Mouse (Mus musculus) frontal cortex, postnatal 36 days (tissue): Measurements from ENCODE around the gene Lrp10.

Experiments used
- DNase-seq, 2 experiments: peaks; one replicate each; pipeline ENCODE4 v3.0.0; 2022; ENCODE audit warnings: low spot score in 2 of 2

Gene Lrp10

DNA sequence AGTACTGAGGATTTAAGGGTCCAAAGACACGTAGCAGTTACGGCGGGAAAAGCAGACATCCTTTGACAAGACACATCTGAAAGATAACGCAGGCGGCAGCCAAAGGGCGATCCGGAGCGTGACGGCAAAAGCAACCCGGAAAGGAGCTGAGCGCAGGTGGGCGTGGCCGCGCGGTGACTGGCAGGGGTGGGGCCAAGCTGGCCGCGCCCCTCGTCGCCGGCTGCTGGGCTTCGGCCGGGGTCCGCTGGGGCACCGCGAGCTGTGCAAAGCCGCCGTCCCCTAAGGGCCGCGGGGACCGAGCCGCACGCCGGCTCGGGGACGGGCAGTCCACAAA lies at the start of gene Lrp10:
TSS of gene Lrp10 (plus strand) at position 179 of the 334 bp plus-strand sequence.
- DNase-seq: peak; percentile 81 to 82

DNA sequence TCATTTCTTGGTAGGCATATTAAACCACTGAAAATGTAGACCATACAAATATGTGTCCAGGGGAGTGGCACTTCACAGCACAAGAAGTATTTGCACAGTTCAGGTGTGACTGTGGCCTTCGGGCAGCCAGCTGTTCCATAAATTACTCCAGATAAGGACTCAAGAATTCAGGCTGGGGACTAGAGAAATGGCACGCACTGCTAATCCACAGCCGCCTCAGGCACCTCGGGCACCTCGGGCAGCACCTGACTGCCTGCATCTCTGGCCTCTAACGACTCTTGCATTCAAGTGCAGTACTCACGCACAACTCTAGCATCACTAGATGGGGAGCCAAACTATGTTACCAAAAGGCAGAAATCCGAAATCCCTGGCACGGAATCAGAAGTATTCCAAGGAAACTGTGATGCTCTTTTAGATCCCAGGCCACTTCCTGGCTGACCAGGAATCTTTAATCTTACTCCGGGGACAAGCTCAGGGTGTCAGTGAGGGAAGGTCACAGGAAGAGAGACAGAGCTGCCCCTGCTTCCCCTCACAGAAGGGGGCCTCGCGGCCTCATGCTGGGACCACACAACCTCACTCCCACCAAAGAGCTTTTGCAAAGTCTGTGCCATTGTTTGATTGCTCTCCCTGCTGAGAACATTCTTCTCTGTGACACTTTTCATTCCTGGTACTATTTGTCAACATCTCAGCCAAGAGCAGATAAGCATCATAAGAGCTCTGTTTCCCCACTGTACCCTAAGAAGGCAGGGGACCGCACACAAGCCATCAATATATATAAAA lies 48.5 kb upstream of the Lrp10 start:
- DNase-seq: no peak

- DNase-seq: no peak
Observed at GRCm38 (mm10) chr14:54416229-54416775, 47.6 kb upstream of the Lrp10 start.

DNA sequence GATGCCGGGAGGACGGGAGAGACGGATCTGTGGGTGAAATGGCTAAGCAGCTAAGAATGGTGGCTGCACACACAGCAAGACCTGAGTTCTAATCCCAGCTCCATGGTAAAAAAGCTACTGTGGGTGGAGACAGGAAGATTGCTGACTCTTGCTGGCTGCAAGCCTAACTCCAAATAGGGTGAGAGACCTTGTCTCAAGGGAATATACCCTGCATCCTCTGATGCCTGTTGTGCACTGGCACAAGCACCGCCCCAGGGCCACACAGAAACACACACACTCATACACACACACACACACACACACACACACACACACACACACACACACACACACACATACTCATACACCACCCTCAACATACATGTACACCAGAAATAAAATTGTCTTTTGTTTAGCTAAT lies 47.1 kb upstream of the Lrp10 start:
- no peak for DNase-seq

DNA sequence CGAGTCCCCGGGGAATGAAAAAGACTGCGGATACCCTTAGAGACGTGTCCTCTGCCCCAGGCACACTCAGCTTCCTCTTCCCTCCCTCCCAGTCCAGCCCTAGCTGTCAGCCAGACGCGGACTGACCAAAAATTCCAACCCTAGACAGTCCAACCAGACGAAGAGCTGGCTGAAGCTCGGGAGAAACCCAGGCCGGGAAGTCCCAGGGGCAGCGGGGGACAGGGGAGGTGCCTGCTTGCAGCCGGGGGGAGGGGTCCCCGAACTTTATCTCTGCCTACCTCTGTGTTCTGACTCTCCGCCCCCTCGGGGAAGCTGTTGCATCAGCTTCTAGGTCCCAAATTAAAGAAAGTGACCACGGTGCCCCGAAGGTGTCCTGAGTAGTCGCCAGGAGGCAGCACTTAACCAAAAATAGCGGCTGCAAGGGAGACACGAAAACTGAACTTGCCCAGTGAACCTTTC lies 46.3 kb upstream of the Lrp10 start, which contains the start of gene Slc7a7:
TSS of gene Slc7a7 (minus strand) at position 158 of the 459 bp plus-strand sequence.
- DNase-seq: no peak

- DNase-seq: no peak
Observed at GRCm38 (mm10) chr14:54421014-54421413, 42.9 kb upstream of the Lrp10 start.

DNA sequence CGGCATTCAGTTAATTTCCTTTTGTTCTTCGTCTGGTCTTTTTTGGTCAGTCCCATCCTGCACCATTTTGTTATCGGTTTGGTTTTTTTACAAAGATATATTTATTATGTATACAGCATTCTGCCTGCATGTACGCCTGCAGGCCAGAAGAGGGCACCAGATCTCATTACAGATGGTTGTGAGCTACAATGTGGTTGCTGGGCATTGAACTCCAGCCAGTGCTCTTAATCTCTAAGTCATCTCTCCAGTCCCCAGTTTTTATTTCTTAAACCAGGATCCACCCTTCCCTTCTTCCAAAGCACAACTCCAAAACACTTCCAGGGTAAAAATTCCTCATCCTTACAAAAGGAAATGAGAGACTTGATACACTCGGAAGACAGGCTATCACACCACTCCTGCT lies 40.5 kb upstream of the Lrp10 start:
- DNase-seq: no peak

DNA sequence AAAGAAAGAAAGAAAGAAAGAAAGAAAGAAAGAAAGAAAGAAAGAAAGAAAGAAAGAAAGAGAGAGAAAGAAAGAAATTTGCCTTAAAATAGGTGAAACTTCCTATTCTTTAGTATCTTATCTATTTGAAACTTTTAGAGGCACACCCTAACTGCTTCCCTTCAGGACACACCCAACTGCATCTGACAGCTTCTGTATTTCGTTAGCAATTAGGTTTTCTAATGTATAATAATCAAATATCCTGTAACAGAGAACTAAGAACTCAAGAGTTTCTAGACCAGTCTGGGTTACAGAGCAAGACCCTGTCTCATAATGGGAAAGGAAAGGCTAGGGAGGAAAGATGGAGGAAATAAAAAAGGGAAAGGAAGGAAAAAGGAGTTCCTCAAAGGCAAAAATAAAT lies 39.3 kb upstream of the Lrp10 start:
- no peak for DNase-seq

GRCm38 (mm10) chr14:54425540-54425939 lies 38.4 kb upstream of the Lrp10 start:
- DNase-seq: no peak

DNA sequence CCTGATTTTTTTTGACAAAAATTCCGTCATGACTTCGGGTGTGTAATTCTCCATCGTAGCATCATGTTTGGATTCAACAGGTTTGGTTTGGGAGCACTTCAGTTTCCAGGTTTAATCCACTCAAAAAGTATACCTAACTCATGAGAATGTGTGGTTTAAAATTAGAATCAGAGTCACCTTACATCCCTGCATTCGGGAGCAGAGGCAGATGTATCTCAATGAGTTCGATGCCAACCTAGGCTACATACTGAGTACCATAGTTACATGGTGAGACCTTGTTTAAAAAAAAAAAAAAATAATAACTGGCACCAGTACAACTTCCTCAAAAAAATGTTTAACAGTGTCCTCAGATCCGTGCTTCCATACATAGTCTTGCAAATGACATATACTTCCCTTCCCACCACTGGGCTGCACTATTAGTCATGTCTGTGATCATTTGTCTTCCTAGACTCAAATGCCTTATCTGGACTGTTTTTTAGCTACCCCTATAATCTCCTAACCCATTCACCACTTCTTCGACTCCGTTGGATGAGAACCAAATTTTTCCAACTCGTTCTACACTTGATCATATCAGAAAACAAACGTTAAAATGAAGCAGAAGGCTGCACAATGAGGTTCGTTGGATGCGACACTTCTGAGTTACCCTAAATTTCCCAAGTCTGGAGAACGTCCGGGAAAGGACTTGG lies 37.8 kb upstream of the Lrp10 start:
- no peak for DNase-seq

DNA sequence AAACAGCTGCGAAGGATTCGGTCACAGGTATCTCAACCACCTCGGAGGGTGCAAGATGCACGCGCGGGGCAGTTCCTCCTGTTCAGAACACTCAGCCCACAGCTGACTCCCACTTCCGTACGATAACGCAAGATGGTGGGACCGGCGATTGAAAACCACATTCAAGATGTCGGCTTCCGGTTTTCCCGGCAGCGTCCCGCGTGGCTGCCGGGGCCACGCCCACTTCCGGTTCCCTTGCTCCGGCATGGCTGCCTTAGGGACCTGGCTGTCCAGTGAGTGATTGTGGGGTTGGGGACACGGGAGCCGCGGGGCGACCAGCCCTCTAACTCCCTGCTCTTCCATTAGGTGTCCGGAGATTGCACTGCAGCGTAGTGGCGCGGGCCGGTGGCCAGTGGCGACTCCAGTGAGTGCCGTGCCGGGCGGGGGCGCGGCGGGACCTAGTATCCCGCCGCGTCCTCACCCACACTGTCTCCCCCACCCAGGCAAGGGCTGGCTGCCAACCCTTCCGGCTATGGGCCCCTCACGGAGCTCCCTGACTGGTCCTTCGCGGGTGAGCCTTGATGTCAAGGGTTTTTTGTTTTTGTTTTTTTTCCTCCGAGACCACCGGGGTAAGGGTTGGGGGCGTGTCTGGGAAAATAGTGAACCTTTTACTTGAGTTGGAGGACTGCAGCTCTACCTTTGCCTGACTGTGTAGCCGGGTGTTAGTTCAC lies 37.1 kb upstream of the Lrp10 start, which contains the start of gene Mrpl52:
TSS of gene Mrpl52 (plus strand) at position 221 of the 710 bp plus-strand sequence.
- peak; percentile 91 to 94 for DNase-seq

GRCm38 (mm10) chr14:54427696-54428095 lies 36.2 kb upstream of the Lrp10 start:
- no peak for DNase-seq

DNA sequence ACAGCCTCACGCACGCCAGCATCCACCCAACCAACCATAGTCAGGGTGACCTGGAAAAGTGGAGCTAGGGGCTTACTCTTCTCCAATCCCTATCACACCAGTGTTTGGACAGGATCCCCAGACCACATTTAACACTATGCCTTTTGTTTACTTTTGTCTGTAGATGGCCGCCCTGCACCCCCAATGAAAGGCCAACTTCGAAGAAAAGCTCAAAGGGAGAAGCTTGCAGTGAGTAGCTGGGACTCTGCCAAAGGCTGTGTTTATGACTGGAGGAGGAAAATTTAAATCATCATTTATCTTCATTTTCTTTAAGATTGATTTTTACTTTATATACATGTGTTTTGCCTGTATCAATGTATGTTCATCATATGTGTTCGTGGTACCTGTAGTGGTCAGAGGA lies 35.5 kb upstream of the Lrp10 start:
- DNase-seq: no peak

DNA sequence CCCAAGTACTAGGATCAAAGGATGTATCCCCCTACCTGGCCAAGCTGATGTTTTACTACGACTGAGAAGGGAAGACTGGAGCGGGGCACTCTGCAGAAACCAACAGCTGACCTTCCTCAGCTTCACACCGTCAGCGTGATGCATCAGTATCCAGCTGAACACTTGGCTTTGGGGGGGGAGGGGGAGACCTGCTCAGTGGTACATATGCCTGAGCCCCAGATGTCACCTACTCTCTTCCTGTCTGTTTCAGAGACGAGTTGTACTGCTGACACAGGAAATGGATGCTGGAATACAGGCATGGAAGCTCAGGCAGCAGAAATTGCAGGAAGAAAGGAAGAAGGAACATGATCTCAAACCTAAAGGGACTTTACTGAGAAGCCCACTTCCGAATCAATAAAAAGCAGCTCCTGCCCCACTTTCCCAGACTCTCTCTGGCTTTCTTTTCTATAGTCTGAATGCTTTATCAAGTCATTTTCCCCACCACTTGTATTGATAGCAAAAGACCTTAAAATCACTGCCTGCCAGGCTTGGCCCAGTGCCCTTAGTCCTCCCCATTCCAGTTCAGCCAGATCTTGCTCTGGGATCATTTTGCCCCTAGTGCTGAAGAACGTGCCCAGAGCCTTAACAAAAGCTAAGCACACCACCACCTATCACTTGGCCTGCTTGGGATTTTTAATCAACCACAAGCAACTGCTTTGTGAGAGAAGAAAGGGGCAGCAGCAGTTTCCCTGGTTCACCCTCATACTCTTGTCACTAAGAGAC lies 34.4 kb upstream of the Lrp10 start:
- no peak for DNase-seq

DNA sequence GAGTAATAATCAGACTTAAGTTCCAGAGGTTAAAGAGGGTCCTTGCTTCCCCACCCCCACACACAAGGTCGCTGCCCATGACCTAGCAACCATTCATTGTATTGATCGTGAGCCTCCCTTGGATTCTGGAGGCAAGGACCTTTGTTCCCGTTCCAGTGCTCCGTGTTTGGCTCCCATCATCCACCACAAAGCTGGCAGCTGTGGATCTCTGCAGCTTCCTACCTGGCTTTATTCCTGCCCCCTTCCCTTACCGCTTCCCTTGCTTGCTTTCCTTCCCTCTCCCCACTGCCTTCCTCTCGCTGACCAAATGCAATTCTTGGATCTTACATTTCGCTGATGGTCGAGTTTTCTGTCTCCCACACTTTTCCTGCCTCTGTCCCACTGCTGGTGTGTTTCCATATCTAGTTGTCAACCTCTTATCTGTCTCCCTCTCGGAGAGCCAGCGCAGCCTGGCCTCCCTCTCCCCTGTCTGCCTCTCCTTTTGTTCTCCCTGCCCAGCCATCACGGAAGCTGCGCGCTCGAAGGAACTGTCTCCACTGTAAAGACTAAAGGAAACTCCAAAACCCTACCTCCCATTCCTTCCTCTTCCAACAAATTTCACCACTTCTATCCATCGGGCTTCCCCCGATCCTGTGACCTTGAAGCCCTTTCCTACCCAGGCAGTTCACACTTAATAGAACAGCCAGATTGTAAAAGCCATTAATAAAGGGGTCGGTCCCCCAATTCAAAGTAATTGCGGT lies 33.4 kb upstream of the Lrp10 start:
- DNase-seq: no peak

GRCm38 (mm10) chr14:54431334-54432077 lies 32.4 kb upstream of the Lrp10 start, which contains the start of gene Mmp14:
TSS of gene Mmp14 (plus strand) at chr14:54431612.
- peak; percentile 45 to 47 for DNase-seq

DNA sequence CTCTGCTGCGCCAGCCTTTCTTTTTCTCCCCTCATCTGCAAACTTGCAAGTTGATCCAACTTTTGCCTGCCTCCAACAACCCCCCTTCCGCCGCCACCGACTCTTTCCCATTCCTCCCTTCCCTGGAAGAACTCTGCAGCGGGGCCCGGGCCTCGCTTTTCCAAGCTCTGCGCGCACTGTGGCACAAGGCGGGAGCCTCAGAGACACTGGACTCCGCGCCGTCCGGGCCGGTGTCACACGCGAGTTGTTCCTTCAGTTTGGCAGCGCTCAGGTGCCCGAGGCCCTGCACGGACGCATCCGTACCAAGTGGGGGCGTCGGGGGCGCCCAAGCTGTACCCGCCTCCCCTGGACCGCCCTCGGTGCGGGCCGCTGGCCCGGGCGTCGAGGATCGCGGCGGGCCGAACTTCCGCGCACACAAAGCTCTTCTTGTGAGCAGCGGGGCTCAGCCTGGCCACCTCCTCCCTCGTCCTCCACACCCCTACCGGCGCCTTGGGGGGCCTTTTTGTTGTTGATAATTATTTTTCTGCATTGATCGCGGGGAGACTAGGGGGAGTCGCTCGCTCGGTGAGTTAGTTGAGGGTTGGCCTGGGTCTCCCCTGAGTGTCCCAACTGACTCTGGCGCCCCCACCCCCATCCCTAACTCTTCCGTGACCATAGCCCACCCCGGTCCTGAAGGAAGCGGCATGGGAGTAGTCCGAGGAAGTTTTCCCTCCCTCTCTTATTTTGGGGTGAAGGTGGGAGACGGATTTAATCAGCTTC lies 31.7 kb upstream of the Lrp10 start:
- no peak for DNase-seq

GRCm38 (mm10) chr14:54432837-54433830 lies 30.8 kb upstream of the Lrp10 start:
- DNase-seq: peak in 1 of 2 experiments; percentile 43
